12 mouse cellular contexts compared by ENCODE assay signal in the genomic region with DNA sequence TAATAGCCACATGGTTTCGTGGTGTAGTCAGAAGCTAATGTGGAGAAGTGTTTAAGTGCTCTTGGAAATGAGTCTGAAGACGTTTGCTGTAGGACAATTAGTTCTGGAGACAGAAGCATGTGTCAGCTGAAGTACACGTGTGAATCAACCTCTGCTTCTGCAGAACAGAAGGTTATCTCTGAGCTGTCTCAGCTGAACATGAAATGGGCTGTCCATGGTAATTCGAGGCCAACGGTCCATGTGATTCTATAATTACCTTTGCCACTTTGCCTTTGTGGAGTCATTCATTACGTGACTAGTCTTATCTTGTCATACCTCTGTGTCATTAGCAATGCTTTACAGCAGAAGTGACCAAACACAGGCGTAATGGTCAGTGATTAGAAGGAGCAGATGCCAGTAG.
"Had no signal": no experiment of that assay in that cellular context is flagged by ENCODE, and none has a peak within 500 bp of the region (broad histone marks: within the 10 kb centered on the region; RNA-seq: fewer than 3 reads in every experiment).

No protein-coding gene starts in this region.

- H3K27ac ChIP-seq: limb, embryonic 15.5 days; liver, embryonic 12.5 days; midbrain, embryonic 15.5 days; stomach, postnatal 0 days had no signal

- H3K9me3 ChIP-seq: limb, embryonic 15.5 days; liver, embryonic 12.5 days; midbrain, embryonic 15.5 days had no signal

- H3K4me3 ChIP-seq: limb, embryonic 15.5 days; liver, embryonic 12.5 days; midbrain, embryonic 15.5 days had no signal

- ATAC-seq: liver, embryonic 12.5 days; midbrain, embryonic 15.5 days had no signal

- H3K9ac ChIP-seq: limb, embryonic 15.5 days; liver, embryonic 12.5 days; lung, embryonic 14.5 days; midbrain, embryonic 15.5 days had no signal

- H3K4me2 ChIP-seq: limb, embryonic 15.5 days; liver, embryonic 12.5 days; lung, embryonic 14.5 days; midbrain, embryonic 11.5 days; midbrain, embryonic 15.5 days had no signal

- H3K27me3 ChIP-seq: limb, embryonic 15.5 days; liver, embryonic 12.5 days; midbrain, embryonic 15.5 days had no signal

- DNase-seq: kidney, postnatal 36 days; layer of hippocampus, adult 9-11 months; layer of hippocampus, postnatal 36 days; lung, embryonic 14.5 days; lung, postnatal 10 days; lung, postnatal 4 days; thymus, postnatal 14 days had no signal

- H3K36me3 ChIP-seq: limb, embryonic 15.5 days; liver, embryonic 12.5 days; midbrain, embryonic 15.5 days had no signal

- H3K4me1 ChIP-seq: limb, embryonic 15.5 days; liver, embryonic 12.5 days; midbrain, embryonic 15.5 days had no signal
